Comparison of ENCODE assay signal across 8 mouse cellular contexts in the genomic region with DNA sequence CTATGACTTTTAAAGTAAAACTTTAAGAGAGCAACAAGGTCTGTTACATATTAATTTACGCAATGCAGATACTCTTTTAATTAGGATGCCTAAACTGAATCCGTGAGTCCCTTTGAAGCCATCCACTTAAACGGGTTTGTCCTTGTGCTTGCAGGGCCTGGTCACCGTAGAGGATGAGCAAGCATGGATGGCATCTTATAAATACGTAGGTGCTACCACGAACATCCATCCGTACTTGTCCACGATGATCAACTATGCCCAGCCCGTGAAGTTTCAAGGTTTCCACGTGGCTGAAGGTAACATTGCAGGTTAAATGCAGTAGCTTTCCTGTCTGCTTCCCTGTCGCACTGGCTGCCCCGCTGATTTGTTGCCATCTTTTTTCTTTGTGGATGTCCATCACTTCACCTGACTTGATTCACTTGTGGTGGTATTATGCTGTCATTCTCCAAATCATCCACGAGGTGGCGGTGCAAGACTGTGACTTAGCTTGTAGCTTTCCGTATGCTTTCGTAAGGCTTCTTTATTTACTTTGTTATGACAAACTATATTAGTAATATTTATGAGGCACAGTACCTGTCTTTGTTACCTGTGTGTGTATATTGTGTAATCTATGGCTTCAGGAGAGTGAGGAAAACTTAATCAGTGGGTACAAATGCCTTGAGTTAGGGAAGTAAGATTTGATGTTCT.
DNase-seq lines count a peak whose midpoint lies in the region; ATAC-seq and TF ChIP-seq lines count a peak whose summit lies in the region.

No protein-coding gene starts in this region.

- H3K4me3 ChIP-seq in heart, adult 2 months: no peak overlapping the region
- no peak overlapping the region for H3K4me3 ChIP-seq in heart, embryonic 11.5 days (ENCODE audit: low read depth, low read length)
- H3K4me3 ChIP-seq in embryonic facial prominence, embryonic 12.5 days: no peak overlapping the region

- H3K79me2 ChIP-seq in heart, adult 2 months (replicated peaks; ENCODE audit: control insufficient read depth, insufficient read depth, low read length): no peaks in the 10 kb centered on the region

- no peaks in the 10 kb centered on the region for H3K36me3 ChIP-seq in heart, adult 2 months (ENCODE audit: control insufficient read depth, insufficient read depth, low read length)
- no peaks in the 10 kb centered on the region; the same call in 1 of the 2 replicates for H3K36me3 ChIP-seq in heart, embryonic 11.5 days (ENCODE audit: control insufficient read depth, insufficient read depth, low read length)
- no peaks in the 10 kb centered on the region for H3K36me3 ChIP-seq in embryonic facial prominence, embryonic 12.5 days

- peak; percentile 88 for TF ChIP-seq CTCF in heart, adult 2 months (IDR thresholded peaks at IDR 0.05)

- no peak for TF ChIP-seq POLR2A in heart, adult 2 months (IDR thresholded peaks at IDR 0.05; ENCODE audit: insufficient read depth, low read depth, low read length)

- no peaks in the 10 kb centered on the region for H3K9me3 ChIP-seq in heart, embryonic 11.5 days (replicated peaks; ENCODE audit: control insufficient read depth, low read length)
- no peaks in the 10 kb centered on the region for H3K9me3 ChIP-seq in embryonic facial prominence, embryonic 12.5 days

- H3K4me2 ChIP-seq in heart, embryonic 11.5 days: no peak overlapping the region
- no peak overlapping the region for H3K4me2 ChIP-seq in embryonic facial prominence, embryonic 12.5 days (replicated peaks)

- H3K27me3 ChIP-seq in heart, adult 2 months (ENCODE audit: control insufficient read depth, insufficient read depth, low read length): no peaks in the 10 kb centered on the region
- H3K27me3 ChIP-seq in heart, embryonic 11.5 days (ENCODE audit: control insufficient read depth, insufficient read depth, low read length): no peaks in the 10 kb centered on the region
- no peaks in the 10 kb centered on the region for H3K27me3 ChIP-seq in embryonic facial prominence, embryonic 12.5 days

- no peak overlapping the region for H3K27ac ChIP-seq in heart, adult 2 months
- H3K27ac ChIP-seq in heart, embryonic 11.5 days (ENCODE audit: low read depth, low read length): no peak overlapping the region
- H3K27ac ChIP-seq in embryonic facial prominence, embryonic 12.5 days: no peak overlapping the region

- no peak for TF ChIP-seq EP300 in heart, adult 2 months (IDR thresholded peaks at IDR 0.05; ENCODE audit: insufficient read depth, low read depth, low read length)

- 61% methylated on average over 16 of the region's 16 CpGs for WGBS in heart, adult 2 months
- 62% methylated on average over 16 of the region's 16 CpGs for WGBS in heart, embryonic 11.5 days (ENCODE audit: insufficient replicate concordance)
- 59% methylated on average over 16 of the region's 16 CpGs for WGBS in embryonic facial prominence, embryonic 12.5 days

- peak in 1 of 2 experiments; percentile 45 for DNase-seq in heart, adult 2 months
- peak; percentile 54 for DNase-seq in 416B (ENCODE audit: low read depth)
- DNase-seq in adrenal gland, postnatal 36 days: peak; percentile 40 to 54
- peak; percentile 67 to 68 for DNase-seq in kidney, postnatal 4 days
- peak; percentile 40 for DNase-seq in right cerebral cortex, postnatal 25 days

- no peak overlapping the region for H3K9ac ChIP-seq in heart, adult 2 months (ENCODE audit: low read depth, low read length)
- H3K9ac ChIP-seq in heart, embryonic 11.5 days (ENCODE audit: low read depth, low read length): no peak overlapping the region
- no peak overlapping the region for H3K9ac ChIP-seq in embryonic facial prominence, embryonic 12.5 days

- no peak for ATAC-seq in heart, embryonic 11.5 days (replicated peaks; ENCODE audit: insufficient number of reproducible peaks, low FRiP score, low TSS enrichment)
- 0 out of 2 replicates have a peak, but pooled peaks have one; percentile 15 for ATAC-seq in embryonic facial prominence, embryonic 12.5 days (ENCODE audit: insufficient number of reproducible peaks, insufficient read depth, low FRiP score, low TSS enrichment)
- peak; percentile 95 for ATAC-seq in megakaryocyte progenitor cell, adult 5-6 weeks (replicated peaks; ENCODE audit: poor library complexity)

- intact Hi-C loops in heart, adult 2 months (cut with DNase I): loop anchor here (2.0 kb wide), 1 partner anchor 172 kb away; no protein-coding TSS in a partner anchor

- no peaks in the 10 kb centered on the region for H3K4me1 ChIP-seq in heart, adult 2 months (ENCODE audit: control insufficient read depth, insufficient read depth, low read length)
- H3K4me1 ChIP-seq in heart, embryonic 11.5 days (ENCODE audit: control insufficient read depth, insufficient read depth, low read length): peaks cover 8% of the 10 kb centered on the region
- H3K4me1 ChIP-seq in embryonic facial prominence, embryonic 12.5 days: no peaks in the 10 kb centered on the region
